Mouse (Mus musculus): Measurements from ENCODE around the gene Tomm7.
"Not testable (repeated sequence)": the region's sequence is repeated elsewhere in the genome, so short reads cannot be mapped to it uniquely, and the experiment has no call there.

The Tomm7 gene

DNA sequence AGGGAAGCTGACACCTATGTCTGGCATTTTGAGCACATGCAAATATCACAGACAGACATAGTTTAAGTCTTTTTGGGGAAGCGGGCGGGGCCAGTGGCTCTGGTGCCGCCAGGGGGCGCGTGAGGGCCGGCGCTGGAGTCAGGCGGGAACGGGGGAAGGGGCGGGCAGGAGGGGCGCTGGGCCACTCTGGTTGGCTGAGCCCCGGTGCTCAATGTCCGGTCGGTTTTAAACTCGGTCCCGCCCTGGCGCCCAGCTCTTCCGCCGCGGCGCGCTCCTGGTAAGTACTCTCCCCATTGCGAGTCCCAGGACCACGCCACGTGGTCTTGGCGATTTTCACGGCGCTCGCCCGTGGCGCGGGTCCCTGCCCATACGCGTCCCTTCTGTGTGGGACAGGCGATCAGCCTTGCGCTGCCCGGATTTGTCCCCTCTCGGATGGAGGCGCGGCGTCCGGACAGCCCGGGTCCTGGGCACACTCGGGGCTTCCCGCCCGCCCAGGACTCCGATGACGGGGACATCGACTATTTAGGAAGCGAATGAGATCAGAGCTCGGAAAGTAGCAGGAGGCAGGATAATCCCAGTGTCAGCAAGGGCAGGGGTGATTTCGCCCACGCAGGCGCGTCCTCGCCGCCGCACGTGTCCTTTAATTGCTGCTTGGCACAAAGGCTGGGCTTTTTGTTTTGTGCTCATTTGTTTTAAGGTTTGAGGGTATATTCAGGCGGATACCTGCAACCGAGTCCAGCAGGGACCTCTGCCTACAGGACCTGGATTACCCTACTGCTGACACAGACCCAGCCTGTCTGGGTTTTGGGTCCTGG lies 6.6 kb upstream of the Tomm7 start:
- DNase-seq: peak; percentile 92 to 96

DNA sequence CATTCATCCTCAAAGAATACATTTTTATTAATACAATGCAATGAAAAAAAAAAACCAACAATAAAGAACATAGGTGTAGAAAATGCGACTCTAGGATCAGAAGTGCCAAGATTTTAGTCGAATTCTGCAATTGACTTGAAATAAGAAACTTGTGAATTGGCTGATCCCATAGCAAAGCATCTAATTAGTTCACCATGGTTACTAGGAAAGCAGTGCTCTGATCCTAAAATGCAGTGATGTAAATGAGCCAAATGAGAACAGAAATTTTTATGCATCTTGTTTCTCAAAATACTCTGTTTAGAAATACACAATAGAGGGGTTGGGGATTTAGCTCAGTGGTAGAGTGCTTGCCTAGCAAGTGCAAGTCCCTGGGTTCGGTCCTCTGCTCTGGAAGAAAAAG lies 1.2 kb upstream of the Tomm7 start:
- DNase-seq: no peak

GRCm38 (mm10) chr5:23844531-23844841 lies 525 bp upstream of the Tomm7 start:
- peak in 1 of 2 experiments; percentile 61 for DNase-seq

DNA sequence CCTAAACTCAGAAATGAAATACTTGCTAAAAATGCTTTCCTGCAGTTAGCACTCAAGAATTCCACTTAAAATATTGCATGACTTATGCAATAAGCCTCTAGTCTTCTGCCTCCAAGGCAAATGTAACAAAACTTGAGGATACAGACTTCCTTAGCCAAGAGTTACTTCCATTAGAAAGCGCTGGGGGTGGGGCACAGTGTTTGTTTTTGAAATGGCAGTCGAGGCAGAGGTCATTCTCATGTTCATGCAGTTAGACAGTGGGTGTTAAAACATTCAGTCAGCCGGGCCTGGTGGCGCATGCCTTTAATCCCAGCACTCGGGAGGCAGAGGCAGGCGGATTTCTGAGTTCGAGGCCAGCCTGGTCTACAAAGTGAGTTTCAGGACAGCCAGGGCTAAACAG lies 5.8 kb downstream of the Tomm7 start:
- no peak for DNase-seq

DNA sequence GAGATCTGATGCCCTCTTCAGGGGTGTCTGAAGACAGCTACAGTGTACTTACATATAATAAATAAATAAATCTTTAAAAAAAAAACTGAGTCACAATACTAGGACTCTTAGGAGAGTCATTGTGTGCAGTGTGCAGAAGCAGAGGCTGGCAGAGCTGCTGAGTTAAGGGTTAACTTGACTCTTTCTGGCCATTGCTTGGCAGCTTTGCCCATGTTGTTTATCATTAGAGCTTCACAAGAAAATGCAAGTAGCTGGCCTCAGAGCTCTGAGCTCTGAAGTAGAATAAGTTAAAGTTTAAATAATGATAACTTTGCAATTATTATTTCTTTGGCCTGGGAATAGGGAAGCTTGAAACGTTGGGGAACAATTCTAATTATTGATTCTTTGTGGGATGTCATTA lies 8.3 kb downstream of the Tomm7 start:
- not testable (repeated sequence) for DNase-seq

GRCm38 (mm10) chr5:23830897-23831752 lies 12.8 kb downstream of the Tomm7 start:
- peak; percentile 37 to 68 for DNase-seq

DNA sequence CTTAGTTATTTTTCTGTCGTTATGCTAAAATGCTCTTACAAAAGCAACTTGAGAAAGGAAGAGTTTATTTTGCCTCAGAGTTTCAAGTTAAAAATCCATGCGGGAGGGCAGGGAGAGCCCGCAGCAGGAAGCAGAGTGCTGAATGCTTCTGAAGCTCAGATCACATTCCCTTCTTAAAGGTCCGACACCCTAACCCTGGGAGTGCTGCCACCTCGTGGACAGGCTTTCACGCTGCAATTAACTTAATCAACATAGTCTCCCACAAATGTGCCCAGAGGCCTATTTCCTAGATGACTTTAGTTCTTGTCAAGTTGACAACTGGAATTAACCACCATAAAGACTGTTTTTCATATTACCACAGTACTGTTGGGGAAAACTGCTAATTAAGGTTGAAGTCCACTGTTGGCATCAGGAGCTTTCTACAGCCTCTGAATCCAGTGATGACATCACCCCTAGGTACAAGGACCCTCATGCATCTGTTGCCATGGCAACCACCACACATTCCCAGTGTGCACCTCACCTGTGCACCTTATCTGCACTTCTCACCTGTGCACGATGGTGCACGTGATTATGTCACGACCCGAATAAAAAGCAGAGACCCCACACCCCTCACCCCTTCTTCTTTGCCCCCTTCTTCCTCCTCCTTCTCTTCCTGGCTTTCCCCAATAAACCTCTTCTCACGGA lies 17.5 kb downstream of the Tomm7 start:
- DNase-seq: peak; percentile 66 to 79

- DNase-seq: no peak
Observed at GRCm38 (mm10) chr5:23824171-23824733, 19.7 kb downstream of the Tomm7 start.

DNA sequence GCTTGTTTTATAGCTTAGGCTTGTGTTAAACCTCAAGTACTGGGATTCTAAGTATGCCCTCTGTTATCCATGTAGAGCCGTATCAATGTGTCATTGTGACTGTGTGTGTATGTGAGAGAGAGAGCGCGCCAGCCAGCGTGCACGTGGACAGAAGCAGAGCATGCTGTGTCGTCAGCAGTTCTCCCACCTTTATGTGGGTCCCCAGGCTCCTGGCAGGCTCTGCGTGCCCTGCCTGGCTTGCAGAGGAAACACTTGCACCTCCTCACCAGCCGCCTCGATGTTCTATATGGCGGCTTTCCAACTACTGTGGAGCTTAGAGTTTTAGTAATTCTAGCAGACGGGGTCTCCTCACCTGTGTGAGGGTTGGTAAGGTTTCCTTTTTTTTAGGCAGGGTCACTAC lies 21.7 kb downstream of the Tomm7 start:
- DNase-seq: no peak

DNA sequence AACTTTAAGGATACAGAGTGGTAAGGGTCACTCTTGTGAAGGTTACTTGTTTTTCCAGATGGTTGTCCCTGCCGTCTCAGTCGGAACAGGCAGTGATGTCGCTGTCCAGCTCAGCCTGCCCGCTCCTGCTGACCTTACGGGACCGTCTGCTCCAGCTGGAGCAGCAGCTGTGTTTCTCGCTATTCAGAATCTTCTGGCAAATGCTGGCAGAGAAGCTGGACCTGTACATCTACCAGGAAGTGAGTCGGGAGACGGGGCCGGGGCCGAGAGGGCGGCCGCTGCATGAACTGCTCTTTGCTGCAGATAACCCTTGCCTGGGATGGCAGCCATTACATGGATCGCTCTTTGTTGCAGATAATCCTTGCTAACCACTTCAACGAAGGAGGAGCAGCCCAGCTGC lies 27.3 kb downstream of the Tomm7 start:
- DNase-seq: no peak

GRCm38 (mm10) chr5:23814841-23815240 lies 29.1 kb downstream of the Tomm7 start:
- no peak for DNase-seq

DNA sequence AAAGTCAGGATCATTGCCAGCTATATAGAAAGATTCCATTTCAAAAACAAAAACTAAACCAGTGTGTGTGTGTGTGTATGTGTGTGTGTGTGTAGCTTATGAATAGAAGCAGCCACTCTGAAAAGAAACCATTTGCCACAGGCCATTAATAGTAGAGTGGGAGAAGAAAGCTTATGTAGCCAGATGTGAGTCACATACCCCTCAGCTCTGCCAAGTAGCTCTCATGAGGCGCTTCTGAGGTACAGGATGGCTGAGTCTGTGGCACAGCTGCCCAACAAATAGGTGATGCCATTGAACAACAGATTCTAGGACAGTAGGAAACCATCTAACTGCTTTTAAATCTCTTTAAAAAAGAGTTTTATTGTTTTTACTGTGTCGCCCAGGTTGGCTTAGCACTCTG lies 51.2 kb downstream of the Tomm7 start:
- no peak for DNase-seq

- DNase-seq: no peak
Observed at GRCm38 (mm10) chr5:23789078-23789612, 54.8 kb downstream of the Tomm7 start.

All from cerebellum, postnatal 25 days (tissue).